ENCODE assay signal across 18 mouse cellular contexts in the genomic region with DNA sequence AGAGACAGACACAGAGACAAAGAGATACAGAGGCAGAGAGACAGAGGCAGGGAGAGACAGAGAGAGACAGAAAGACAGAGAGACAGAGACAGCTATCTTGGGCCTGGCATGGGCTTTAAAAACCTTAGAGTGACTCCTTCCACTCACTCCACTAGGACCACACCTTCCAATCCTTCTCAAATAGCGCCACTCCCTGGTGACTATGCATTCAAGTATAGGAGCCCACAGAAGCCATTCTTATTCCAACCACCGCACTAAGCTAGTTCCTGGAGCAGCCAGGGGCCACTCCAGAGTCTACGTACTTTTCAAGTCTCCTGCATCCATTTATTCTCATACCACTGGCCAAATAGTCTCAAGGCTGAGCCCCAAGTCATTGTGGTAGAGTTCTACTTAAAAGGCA.
DNase-seq lines count a peak whose midpoint lies in the region; ATAC-seq and TF ChIP-seq lines count a peak whose summit lies in the region.
"Had no signal": no experiment of that assay in that cellular context is flagged by ENCODE, and none has a peak within 500 bp of the region (broad histone marks: within the 10 kb centered on the region; RNA-seq: fewer than 3 reads in every experiment).

No protein-coding gene starts in this region.

- H3K9me3 ChIP-seq in hindbrain, postnatal 0 days (ENCODE audit: low read length), result no peaks in the 10 kb centered on the region
- no peaks in the 10 kb centered on the region for H3K9me3 ChIP-seq in hindbrain, embryonic 13.5 days
- H3K9me3 ChIP-seq in midbrain, embryonic 14.5 days (ENCODE audit: control insufficient read depth, low read length), result no peaks in the 10 kb centered on the region
- no peaks in the 10 kb centered on the region for H3K9me3 ChIP-seq in midbrain, embryonic 11.5 days (ENCODE audit: control insufficient read depth, low read length)
- H3K9me3 ChIP-seq in stomach, postnatal 0 days (ENCODE audit: control insufficient read depth, low read length), result no peaks in the 10 kb centered on the region
- H3K9me3 ChIP-seq: embryonic facial prominence, embryonic 13.5 days; heart, embryonic 10.5 days; intestine, embryonic 15.5 days; limb, embryonic 12.5 days; midbrain, embryonic 12.5 days had no signal

- no peak overlapping the region for H3K9ac ChIP-seq in hindbrain, postnatal 0 days (replicated peaks; ENCODE audit: low read length)
- no peak overlapping the region for H3K9ac ChIP-seq in hindbrain, embryonic 13.5 days
- no peak overlapping the region for H3K9ac ChIP-seq in midbrain, embryonic 14.5 days (replicated peaks; ENCODE audit: low read length)
- no peak overlapping the region for H3K9ac ChIP-seq in midbrain, embryonic 11.5 days (ENCODE audit: low read length)
- H3K9ac ChIP-seq in stomach, postnatal 0 days (ENCODE audit: low read length), result no peak overlapping the region
- H3K9ac ChIP-seq: embryonic facial prominence, embryonic 13.5 days; intestine, embryonic 15.5 days; limb, embryonic 12.5 days; midbrain, embryonic 12.5 days had no signal

- H3K4me1 ChIP-seq in hindbrain, postnatal 0 days (ENCODE audit: insufficient read depth, low read length), result no peaks in the 10 kb centered on the region
- no peaks in the 10 kb centered on the region for H3K4me1 ChIP-seq in hindbrain, embryonic 13.5 days (replicated peaks)
- H3K4me1 ChIP-seq in midbrain, embryonic 14.5 days (ENCODE audit: control insufficient read depth, insufficient read depth, low read length), result no peaks in the 10 kb centered on the region
- H3K4me1 ChIP-seq in midbrain, embryonic 11.5 days (ENCODE audit: control insufficient read depth, insufficient read depth, low read length), result no peaks in the 10 kb centered on the region
- H3K4me1 ChIP-seq in stomach, postnatal 0 days (replicated peaks; ENCODE audit: control insufficient read depth, insufficient read depth), result no peaks in the 10 kb centered on the region
- H3K4me1 ChIP-seq: embryonic facial prominence, embryonic 13.5 days; intestine, embryonic 15.5 days; midbrain, embryonic 12.5 days had no signal

- no peaks in the 10 kb centered on the region for H3K27me3 ChIP-seq in hindbrain, postnatal 0 days (ENCODE audit: insufficient read depth, low read length)
- H3K27me3 ChIP-seq in hindbrain, embryonic 13.5 days, result peaks cover 30% of the 10 kb centered on the region; the same call in 1 of the 2 replicates
- no peaks in the 10 kb centered on the region for H3K27me3 ChIP-seq in midbrain, embryonic 14.5 days (ENCODE audit: control insufficient read depth, insufficient read depth, low read length)
- H3K27me3 ChIP-seq in midbrain, embryonic 11.5 days (ENCODE audit: control insufficient read depth, insufficient read depth, low read length), result no peaks in the 10 kb centered on the region
- no peaks in the 10 kb centered on the region for H3K27me3 ChIP-seq in stomach, postnatal 0 days (ENCODE audit: control insufficient read depth, insufficient read depth, low read length)
- H3K27me3 ChIP-seq: intestine, embryonic 15.5 days; midbrain, embryonic 12.5 days had no signal

- H3K27ac ChIP-seq in hindbrain, postnatal 0 days, result no peak overlapping the region
- H3K27ac ChIP-seq in hindbrain, embryonic 13.5 days, result no peak overlapping the region
- H3K27ac ChIP-seq in midbrain, embryonic 14.5 days (replicated peaks; ENCODE audit: low read depth, low read length), result no peak overlapping the region
- no peak overlapping the region for H3K27ac ChIP-seq in midbrain, embryonic 11.5 days (ENCODE audit: low read depth, low read length)
- H3K27ac ChIP-seq in stomach, postnatal 0 days (replicated peaks), result no peak overlapping the region
- H3K27ac ChIP-seq: embryonic facial prominence, embryonic 13.5 days; heart, embryonic 10.5 days; intestine, embryonic 15.5 days; limb, embryonic 12.5 days; midbrain, embryonic 12.5 days had no signal

- peak; percentile 48 for TF ChIP-seq CTCF in hindbrain, postnatal 0 days (IDR thresholded peaks at IDR 0.05; ENCODE audit: low read depth)
- peak; percentile 46 for TF ChIP-seq CTCF in stomach, postnatal 0 days (IDR thresholded peaks at IDR 0.05; ENCODE audit: low read depth)

- WGBS in hindbrain, postnatal 0 days, result 83% methylated on average over 3 of the region's 3 CpGs
- 85% methylated on average over 3 of the region's 3 CpGs for WGBS in hindbrain, embryonic 13.5 days
- 88% methylated on average over 3 of the region's 3 CpGs for WGBS in midbrain, embryonic 14.5 days
- WGBS in midbrain, embryonic 11.5 days, result 87% methylated on average over 3 of the region's 3 CpGs
- WGBS in stomach, postnatal 0 days, result 84% methylated on average over 3 of the region's 3 CpGs

- H3K4me3 ChIP-seq in hindbrain, postnatal 0 days (ENCODE audit: low read length), result no peak overlapping the region
- no peak overlapping the region for H3K4me3 ChIP-seq in hindbrain, embryonic 13.5 days
- no peak overlapping the region for H3K4me3 ChIP-seq in midbrain, embryonic 14.5 days (replicated peaks; ENCODE audit: low read depth, low read length)
- no peak overlapping the region for H3K4me3 ChIP-seq in midbrain, embryonic 11.5 days (ENCODE audit: low read depth, low read length)
- H3K4me3 ChIP-seq in stomach, postnatal 0 days (ENCODE audit: low read depth, low read length), result no peak overlapping the region
- H3K4me3 ChIP-seq: embryonic facial prominence, embryonic 13.5 days; heart, embryonic 10.5 days; intestine, embryonic 15.5 days; limb, embryonic 12.5 days; midbrain, embryonic 12.5 days had no signal

- no peak for ATAC-seq in CD4-positive, CD25-positive, alpha-beta regulatory T cell, adult 4 months
- ATAC-seq in hindbrain, postnatal 0 days, result no peak
- no peak for ATAC-seq in hindbrain, embryonic 13.5 days (ENCODE audit: low FRiP score)
- ATAC-seq in midbrain, embryonic 14.5 days (ENCODE audit: low FRiP score, low TSS enrichment), result no peak
- ATAC-seq in midbrain, embryonic 11.5 days (ENCODE audit: low FRiP score), result no peak
- ATAC-seq in stomach, postnatal 0 days (ENCODE audit: low FRiP score, low TSS enrichment), result no peak
- ATAC-seq: intestine, embryonic 15.5 days had no signal

- no peaks in the 10 kb centered on the region for H3K36me3 ChIP-seq in hindbrain, postnatal 0 days (ENCODE audit: insufficient read depth, low read length)
- peaks cover 17% of the 10 kb centered on the region; the same call in 1 of the 2 replicates for H3K36me3 ChIP-seq in hindbrain, embryonic 13.5 days
- peaks cover 19% of the 10 kb centered on the region; the same call in 1 of the 2 replicates for H3K36me3 ChIP-seq in midbrain, embryonic 14.5 days (ENCODE audit: control insufficient read depth, insufficient read depth, low read length)
- peaks cover 7% of the 10 kb centered on the region for H3K36me3 ChIP-seq in midbrain, embryonic 11.5 days (ENCODE audit: control insufficient read depth, insufficient read depth, low read length)
- no peaks in the 10 kb centered on the region for H3K36me3 ChIP-seq in stomach, postnatal 0 days (ENCODE audit: control insufficient read depth, insufficient read depth, low read length)
- H3K36me3 ChIP-seq: embryonic facial prominence, embryonic 13.5 days; heart, embryonic 10.5 days; intestine, embryonic 15.5 days; limb, embryonic 12.5 days had no signal

- H3K4me2 ChIP-seq in hindbrain, postnatal 0 days (ENCODE audit: low read depth, low read length), result no peak overlapping the region
- no peak overlapping the region for H3K4me2 ChIP-seq in hindbrain, embryonic 13.5 days
- no peak overlapping the region for H3K4me2 ChIP-seq in midbrain, embryonic 14.5 days (ENCODE audit: low read length)
- no peak overlapping the region for H3K4me2 ChIP-seq in midbrain, embryonic 11.5 days
- no peak overlapping the region for H3K4me2 ChIP-seq in stomach, postnatal 0 days (replicated peaks; ENCODE audit: low read depth)
- H3K4me2 ChIP-seq: embryonic facial prominence, embryonic 13.5 days; intestine, embryonic 15.5 days; limb, embryonic 12.5 days; midbrain, embryonic 12.5 days had no signal

- DNase-seq in CD4-positive, CD25-positive, alpha-beta regulatory T cell, adult 2 months (ENCODE audit: low read depth, low spot score), result peak; percentile 27
- peak; percentile 49 for DNase-seq in hindbrain, postnatal 0 days (ENCODE audit: low spot score)
- peak; percentile 61 for DNase-seq in midbrain, embryonic 14.5 days
- DNase-seq in midbrain, embryonic 11.5 days (ENCODE audit: low spot score, missing footprints), result no peak
- no peak for DNase-seq in stomach, postnatal 0 days (ENCODE audit: low spot score)
- DNase-seq in urinary bladder, adult 18-20 months (ENCODE audit: low spot score in 2 of 2), result no peak
- DNase-seq: cerebellum, adult 2 months; heart, postnatal 4 days; kidney, postnatal 25 days; lung, adult 2 months; thymus, postnatal 14 days had no signal

- no peak for TF ChIP-seq EP300 in stomach, postnatal 0 days (optimal IDR thresholded peaks at IDR 0.05)

Comparison
In these comparisons a context has a peak if more than half of its experiments do, and no peak if none do; other contexts are left out.
1. DNase-seq: peak in CD4-positive, CD25-positive, alpha-beta regulatory T cell, adult 2 months (single experiment), hindbrain, postnatal 0 days (single experiment) and midbrain, embryonic 14.5 days (single experiment); none in midbrain, embryonic 11.5 days (single experiment), stomach, postnatal 0 days (single experiment) and urinary bladder, adult 18-20 months (0 of 2).